Mouse (Mus musculus) T-helper 1 cell (primary cell): ENCODE measurements around the gene D330020A13Rik.

ENCODE experiments used
- in situ Hi-C: fragments of 300-600 bp; cut with MboI, MseI; formaldehyde crosslinking; loops from one replicate; pipeline ENCODE4 v1.15.1; 2025; ENCODE audit warnings: high pct_unique_total_duplicates

Gene D330020A13Rik

DNA sequence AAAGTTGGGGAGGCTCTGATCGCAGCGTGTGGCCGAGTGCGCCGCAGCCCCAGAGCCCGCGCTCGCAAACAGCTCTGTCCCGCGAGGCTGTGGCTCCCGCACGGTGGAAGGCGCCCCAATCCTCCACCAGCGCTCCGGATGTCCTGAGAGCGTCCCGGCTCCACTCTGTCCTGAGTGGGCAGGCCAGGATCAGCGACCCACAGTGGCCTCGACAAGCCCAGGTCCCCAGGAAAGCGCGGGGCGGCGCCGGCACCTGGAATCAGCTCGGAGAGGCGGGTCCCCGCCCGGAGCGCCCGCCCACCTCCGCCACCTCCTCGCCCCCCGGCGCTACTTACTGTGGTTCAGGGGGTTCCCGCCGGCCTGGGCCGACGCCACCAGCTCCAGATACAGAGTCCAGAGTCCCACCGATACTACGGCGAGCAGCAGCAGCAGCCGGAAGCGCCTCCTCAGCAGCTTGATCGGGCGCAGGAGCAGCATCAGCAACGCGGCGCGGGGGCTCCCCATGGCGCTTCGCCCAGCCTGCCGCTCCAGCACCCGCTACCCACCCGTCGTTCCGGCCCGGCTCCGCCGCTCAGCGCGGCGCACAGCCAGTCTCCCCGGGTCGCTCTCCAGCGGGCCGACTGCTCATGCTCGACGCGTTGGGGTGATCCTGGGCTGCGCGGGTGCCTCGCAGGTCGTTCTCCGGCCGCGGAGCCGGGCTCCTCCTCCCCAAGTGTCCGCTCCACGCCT is at the start of gene D330020A13Rik, which contains the start of gene B4galnt3:
TSS of gene D330020A13Rik (plus strand) at position 309 of the 729 bp plus-strand sequence.
TSS of gene B4galnt3 (minus strand) at position 504 of the 729 bp plus-strand sequence.
- in situ Hi-C loops, result no loop called here

GRCm38 (mm10) chr6:120246676-120247075 is 47.5 kb upstream of the D330020A13Rik start:
- in situ Hi-C loops, result no loop called here

DNA sequence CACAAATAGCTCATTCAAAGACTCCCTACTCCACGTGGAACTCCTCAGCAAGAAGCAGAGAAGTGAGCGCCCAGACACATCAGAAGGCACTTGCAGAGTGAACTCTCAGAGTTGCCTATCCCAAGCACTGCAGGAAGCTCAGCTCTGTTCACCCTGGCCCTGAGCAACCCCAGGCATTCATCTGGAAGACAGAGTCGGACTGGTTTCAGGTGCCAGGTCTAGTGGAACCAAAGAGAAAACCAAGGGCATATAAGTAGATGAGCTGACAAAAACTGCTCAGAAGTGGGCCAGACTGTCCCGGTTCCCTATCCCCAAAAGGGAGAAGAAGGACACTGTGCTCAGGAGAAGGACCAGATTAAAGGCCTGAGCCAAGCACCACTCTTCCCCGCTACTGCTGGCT is 44.3 kb upstream of the D330020A13Rik start:
- in situ Hi-C loops, result no loop called here

DNA sequence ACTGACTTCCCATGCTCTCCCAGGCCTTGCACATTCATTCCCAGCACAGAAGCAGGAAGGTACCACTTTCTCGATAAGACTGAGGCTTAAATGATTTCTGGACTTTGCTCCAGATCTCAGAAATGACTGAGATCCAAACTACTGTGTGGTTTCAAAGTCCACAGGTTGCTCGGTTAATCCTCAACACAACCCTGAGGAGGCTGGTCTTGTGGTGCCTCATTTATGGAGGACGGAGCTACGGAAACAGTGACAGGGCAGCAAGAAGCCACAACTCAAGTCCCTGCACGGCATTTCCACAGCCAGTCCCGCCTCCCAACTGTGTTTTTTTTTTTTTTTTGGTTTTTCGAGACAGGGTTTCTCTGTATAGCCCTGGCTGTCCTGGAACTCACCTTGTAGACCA is 43.2 kb upstream of the D330020A13Rik start:
- in situ Hi-C loops, result no loop called here

DNA sequence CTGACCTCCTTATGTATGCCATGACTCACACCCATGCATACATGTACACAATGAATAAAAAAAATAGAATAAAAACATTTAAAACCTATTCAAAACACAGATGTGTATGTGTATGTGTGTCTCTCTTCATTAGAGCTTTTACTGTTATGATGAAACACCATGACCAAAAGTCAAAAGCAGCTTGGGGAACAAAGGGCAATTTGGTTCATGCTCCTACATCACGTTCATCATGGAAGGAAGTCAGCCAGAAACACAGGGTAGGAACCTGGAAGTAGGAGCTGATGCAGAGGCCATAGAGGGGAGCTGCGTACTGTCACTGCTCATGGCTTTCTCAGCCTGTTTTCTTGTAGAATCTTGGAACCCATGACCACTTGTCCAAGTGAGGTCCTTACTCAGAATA is 41.4 kb upstream of the D330020A13Rik start:
- in situ Hi-C loops, result no loop called here

DNA sequence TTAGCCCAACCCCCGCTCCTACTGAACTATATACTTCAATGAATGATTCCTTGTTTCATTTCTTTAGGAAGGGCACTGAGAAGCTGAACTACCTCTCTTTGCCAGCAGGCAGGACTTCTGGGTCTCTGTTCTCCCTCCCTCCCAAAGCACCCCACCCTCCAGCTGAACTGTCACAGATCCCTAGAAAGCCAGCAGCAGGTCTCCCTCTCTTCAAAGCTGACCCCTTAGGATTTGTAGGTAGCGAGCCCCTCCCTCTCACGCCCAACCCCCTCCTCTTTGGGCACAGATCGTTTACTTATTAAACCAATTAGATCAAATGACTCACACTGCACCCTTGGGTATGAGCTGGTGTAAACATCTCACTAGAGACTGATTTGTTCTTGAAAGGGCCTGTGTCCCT is 39.5 kb upstream of the D330020A13Rik start:
- in situ Hi-C loops, result no loop called here

DNA sequence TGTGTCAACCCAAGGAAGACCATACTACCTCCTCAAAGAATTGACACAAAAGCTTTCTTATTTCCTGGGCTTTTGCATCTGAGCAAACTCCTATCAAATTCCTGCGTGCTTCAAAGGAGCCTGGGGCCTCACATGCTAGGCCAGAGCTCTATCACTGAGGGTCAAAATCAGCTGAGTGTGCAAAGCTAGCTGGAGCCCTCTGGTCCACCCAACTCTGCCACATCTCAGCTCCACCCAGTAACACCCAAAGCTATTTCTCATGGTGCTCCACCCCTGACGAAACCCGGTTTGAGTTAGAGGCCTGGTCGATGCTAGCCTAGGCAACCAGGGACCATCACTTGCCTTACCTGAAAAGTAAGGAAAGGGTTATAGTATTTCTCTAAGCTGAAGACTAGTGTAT is 39.0 kb upstream of the D330020A13Rik start:
- in situ Hi-C loops, result no loop called here

- in situ Hi-C loops, result no loop called here
Observed at GRCm38 (mm10) chr6:120255701-120256100, 38.5 kb upstream of the D330020A13Rik start.

GRCm38 (mm10) chr6:120256431-120256935 is 37.7 kb upstream of the D330020A13Rik start:
- in situ Hi-C loops, result no loop called here

GRCm38 (mm10) chr6:120259481-120259880 is 34.7 kb upstream of the D330020A13Rik start:
- in situ Hi-C loops, result no loop called here

- in situ Hi-C loops, result no loop called here
Observed at GRCm38 (mm10) chr6:120262886-120263531, 31.2 kb upstream of the D330020A13Rik start.

DNA sequence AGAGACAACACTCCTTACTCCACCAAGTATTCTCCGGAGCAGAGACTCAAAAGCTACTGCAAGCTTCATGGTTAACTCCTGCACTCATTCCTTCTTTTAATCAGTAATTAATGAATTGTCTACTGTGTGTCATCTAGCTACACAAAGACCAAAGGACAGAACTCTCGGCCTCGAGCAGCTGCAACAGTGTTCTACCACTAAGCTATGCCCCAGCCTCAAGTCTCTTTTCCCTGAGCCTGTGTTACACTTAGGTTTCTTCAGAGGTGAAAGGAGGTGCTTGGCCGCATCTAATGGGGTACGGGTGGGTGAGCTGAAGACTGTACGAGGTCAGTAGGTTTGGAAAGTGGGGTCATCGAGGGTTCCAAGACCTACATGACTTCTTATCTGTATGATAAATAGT is 30.6 kb upstream of the D330020A13Rik start:
- in situ Hi-C loops, result no loop called here

- in situ Hi-C loops, result no loop called here
Observed at GRCm38 (mm10) chr6:120264151-120264550, 30.0 kb upstream of the D330020A13Rik start.

- in situ Hi-C loops, result no loop called here
Observed at GRCm38 (mm10) chr6:120274181-120274580, 20.0 kb upstream of the D330020A13Rik start.

GRCm38 (mm10) chr6:120274887-120275286 is 19.3 kb upstream of the D330020A13Rik start:
- in situ Hi-C loops, result no loop called here

- in situ Hi-C loops, result no loop called here
Observed at GRCm38 (mm10) chr6:120275301-120275700, 18.9 kb upstream of the D330020A13Rik start.

DNA sequence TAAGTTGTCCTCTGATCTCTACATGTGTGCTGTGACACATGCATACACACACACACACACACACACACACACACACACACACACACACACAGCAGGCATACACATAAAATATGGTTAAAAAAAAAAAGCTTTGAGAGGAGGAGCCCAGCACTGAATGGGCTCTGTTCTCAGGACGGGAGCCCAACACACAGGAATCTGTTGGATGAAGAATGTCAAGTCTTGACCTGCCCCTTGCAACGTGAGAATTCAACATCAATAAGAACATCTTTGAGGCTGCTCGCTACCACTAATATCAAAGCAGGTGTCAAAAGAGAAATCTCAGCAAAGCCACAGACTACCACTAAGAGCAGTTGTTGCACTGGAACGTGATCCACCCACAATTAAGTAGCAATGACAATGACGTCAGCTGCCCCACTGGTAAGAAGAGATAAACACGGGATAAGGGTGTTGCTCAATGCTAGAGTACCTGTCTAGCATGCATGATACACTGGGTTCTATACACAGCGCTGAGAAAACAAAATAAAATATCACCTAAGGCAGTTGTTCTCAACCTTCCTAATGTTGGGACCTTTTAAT is 17.2 kb upstream of the D330020A13Rik start:
- in situ Hi-C loops, result no loop called here

DNA sequence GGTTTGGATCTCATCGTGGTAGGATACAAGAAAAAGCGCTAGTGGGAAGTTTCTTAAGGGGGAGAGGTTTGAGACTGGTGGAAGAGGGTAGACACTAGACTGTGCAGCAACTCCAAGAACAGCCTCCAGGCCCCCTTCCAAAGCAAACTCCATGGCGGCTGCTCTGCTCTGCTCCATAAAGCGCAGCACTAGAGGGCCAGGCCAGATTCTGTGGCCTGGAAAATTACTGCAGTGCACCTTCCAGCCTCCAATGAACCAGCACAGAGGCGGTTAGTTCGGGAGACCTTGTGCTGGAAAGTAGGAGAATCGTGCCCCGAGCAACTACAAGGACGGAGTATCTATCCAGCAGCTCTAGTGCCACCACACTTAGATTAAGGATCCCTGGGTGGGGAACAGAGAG is 6.9 kb upstream of the D330020A13Rik start:
- in situ Hi-C loops, result no loop called here

DNA sequence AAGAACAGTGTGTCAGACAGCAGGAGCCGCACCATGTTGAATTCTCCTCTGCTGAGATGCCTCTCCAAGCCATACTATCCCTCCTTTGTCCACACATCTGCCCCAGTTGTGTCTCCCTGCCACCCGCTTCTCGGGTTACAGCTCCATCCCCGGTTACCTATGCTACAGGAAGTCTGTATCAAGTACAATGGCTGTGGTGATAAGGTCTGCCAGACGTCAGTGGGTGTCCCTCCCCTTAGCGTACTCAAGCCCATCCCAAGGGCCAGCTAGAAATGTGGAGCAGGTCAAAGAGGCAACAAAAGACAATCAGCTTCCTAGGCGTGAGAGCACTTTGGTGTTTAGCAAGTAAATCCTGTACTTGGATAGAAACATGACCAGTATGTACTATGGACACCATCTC is 5.6 kb upstream of the D330020A13Rik start:
- in situ Hi-C loops, result no loop called here

GRCm38 (mm10) chr6:120289430-120289829 is 4.7 kb upstream of the D330020A13Rik start:
- in situ Hi-C loops, result no loop called here

DNA sequence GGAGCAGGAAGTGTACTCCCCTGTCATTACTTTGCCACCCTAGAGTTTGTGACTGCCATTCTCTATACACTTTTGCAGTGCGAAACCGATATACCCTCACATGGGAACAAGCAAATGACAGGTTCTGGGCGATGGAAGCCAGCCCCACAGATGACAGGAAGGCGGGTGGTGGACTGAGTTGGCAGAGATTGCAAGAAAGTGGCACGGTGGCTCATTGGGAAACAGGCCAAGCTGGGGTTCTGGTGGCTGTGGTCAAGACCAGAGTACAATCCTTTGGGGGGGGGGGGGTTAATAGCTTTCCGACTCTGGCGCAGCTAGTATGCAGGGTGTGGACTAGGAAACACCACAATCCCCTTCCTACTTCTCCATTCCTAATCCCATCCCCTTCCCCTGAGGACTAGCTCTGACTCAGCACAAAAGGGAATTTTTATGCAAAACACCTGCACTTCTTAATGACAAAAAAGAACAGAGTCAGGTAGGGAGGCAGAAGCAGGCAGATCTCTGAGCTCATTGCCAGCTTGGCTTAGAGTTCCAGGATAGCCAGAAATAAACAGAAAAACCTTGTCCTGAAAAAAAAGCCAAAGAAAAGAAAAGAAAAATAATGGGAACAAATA is 2.7 kb upstream of the D330020A13Rik start:
- in situ Hi-C loops, result no loop called here

- in situ Hi-C loops, result no loop called here
Observed at GRCm38 (mm10) chr6:120294785-120295133, 595 bp downstream of the D330020A13Rik start.
